Mouse (Mus musculus): Measurements from ENCODE around the gene Hsd17b7. TPM values are rescaled to one million over a fixed set of nuclear protein-coding genes. Genes with fewer than 3 reads are reported as not detected.

Gene Hsd17b7
- polyA plus RNA-seq, 1 experiment = 8.5 TPM

Other genes with a start within 250 kb of the Hsd17b7 start
- 2.3 and 2.5 TPM in 2 replicates for gene Rgs4, start 221.6 kb downstream of the Hsd17b7 start, polyA plus RNA-seq (2012; rRNA removed)
- 0.95 and 1.7 TPM in 2 replicates for gene Ccdc190, start 40.6 kb downstream of the Hsd17b7 start, polyA plus RNA-seq (2012; rRNA removed)
- 4.7 and 10.5 TPM in 2 replicates for gene Ddr2, start 141.5 kb upstream of the Hsd17b7 start, polyA plus RNA-seq (2012; rRNA removed)
- gene Uap1, start 205.7 kb upstream of the Hsd17b7 start, polyA plus RNA-seq (2012; rRNA removed) = 35.8 and 41.2 TPM in 2 replicates
- 7.7 and 10.5 TPM in 2 replicates for gene Uhmk1, start 246.2 kb upstream of the Hsd17b7 start, polyA plus RNA-seq (2012; rRNA removed)

Measured in large intestine, adult 2 months (tissue).